Mouse (Mus musculus): ENCODE results near the gene Mtfp1. TPM values are rescaled to one million over a fixed set of nuclear protein-coding genes. Genes with fewer than 3 reads are reported as not detected.

Gene Mtfp1
- polyA plus RNA-seq, 1 experiment from 2014 or later = 14.5 TPM

- Histone ChIP-seq H3K4me2 (replicated peaks; ENCODE audit: low read depth, low read length) (no peak overlapping the region), H3K4me3 (ENCODE audit: low read depth, low read length) (no peak overlapping the region), H3K27ac (ENCODE audit: low read length) (no peak overlapping the region), H3K36me3 (ENCODE audit: control insufficient read depth, insufficient read depth, low read length) (no peaks in the 10 kb centered on the region), H3K9me3 (ENCODE audit: control insufficient read depth, low read depth, low read length) (no peaks in the 10 kb centered on the region), H3K9ac (replicated peaks; ENCODE audit: low read depth, low read length) (no peak overlapping the region), H3K4me1 (ENCODE audit: control insufficient read depth, insufficient read depth, low read length) (no peaks in the 10 kb centered on the region), H3K27me3 (ENCODE audit: control insufficient read depth, insufficient read depth, low read length) (no peaks in the 10 kb centered on the region)
- 30% methylated on average over 5 of the region's 5 CpGs for WGBS
- ATAC-seq (ENCODE audit: insufficient number of reproducible peaks, insufficient read depth, low FRiP score, low read depth) = no peak
Observed at GRCm38 (mm10) chr11:4083316-4084078, 11.7 kb downstream of the Mtfp1 start.

- Histone ChIP-seq H3K36me3 (ENCODE audit: control insufficient read depth, insufficient read depth, low read length) (no peaks in the 10 kb centered on the region), H3K9me3 (ENCODE audit: control insufficient read depth, low read depth, low read length) (no peaks in the 10 kb centered on the region), H3K27ac (ENCODE audit: low read length) (no peak overlapping the region), H3K4me3 (ENCODE audit: low read depth, low read length) (no peak overlapping the region), H3K4me1 (ENCODE audit: control insufficient read depth, insufficient read depth, low read length) (no peaks in the 10 kb centered on the region), H3K4me2 (replicated peaks; ENCODE audit: low read depth, low read length) (no peak overlapping the region), H3K27me3 (ENCODE audit: control insufficient read depth, insufficient read depth, low read length) (no peaks in the 10 kb centered on the region), H3K9ac (replicated peaks; ENCODE audit: low read depth, low read length) (no peak overlapping the region)
- no peak for ATAC-seq (ENCODE audit: insufficient number of reproducible peaks, insufficient read depth, low FRiP score, low read depth)
- 9% methylated on average over 4 of the region's 4 CpGs for WGBS
Observed at GRCm38 (mm10) chr11:4080219-4080618, 15.0 kb downstream of the Mtfp1 start.

- no peak overlapping the region for H3K9ac ChIP-seq (replicated peaks; ENCODE audit: low read depth, low read length)
- H3K27me3 ChIP-seq (ENCODE audit: control insufficient read depth, insufficient read depth, low read length) = no peaks in the 10 kb centered on the region
- H3K4me1 ChIP-seq (ENCODE audit: control insufficient read depth, insufficient read depth, low read length) = no peaks in the 10 kb centered on the region
- H3K4me3 ChIP-seq (ENCODE audit: low read depth, low read length) = no peak overlapping the region
- H3K4me2 ChIP-seq (replicated peaks; ENCODE audit: low read depth, low read length) = no peak overlapping the region
- no peaks in the 10 kb centered on the region for H3K36me3 ChIP-seq (ENCODE audit: control insufficient read depth, insufficient read depth, low read length)
- ATAC-seq (ENCODE audit: insufficient number of reproducible peaks, insufficient read depth, low FRiP score, low read depth) = no peak
- no peaks in the 10 kb centered on the region for H3K9me3 ChIP-seq (ENCODE audit: control insufficient read depth, low read depth, low read length)
- H3K27ac ChIP-seq (ENCODE audit: low read length) = no peak overlapping the region
- 83% methylated on average over 7 of the region's 7 CpGs for WGBS
Observed at GRCm38 (mm10) chr11:4078267-4078933, 16.8 kb downstream of the Mtfp1 start.

- H3K4me3 ChIP-seq (ENCODE audit: low read depth, low read length) = no peak overlapping the region
- WGBS = 13% methylated on average over 8 of the region's 8 CpGs
- no peak overlapping the region for H3K9ac ChIP-seq (replicated peaks; ENCODE audit: low read depth, low read length)
- H3K4me1 ChIP-seq (ENCODE audit: control insufficient read depth, insufficient read depth, low read length) = no peaks in the 10 kb centered on the region
- H3K27ac ChIP-seq (ENCODE audit: low read length) = no peak overlapping the region
- no peaks in the 10 kb centered on the region for H3K27me3 ChIP-seq (ENCODE audit: control insufficient read depth, insufficient read depth, low read length)
- no peak for ATAC-seq (ENCODE audit: insufficient number of reproducible peaks, insufficient read depth, low FRiP score, low read depth)
- H3K36me3 ChIP-seq (ENCODE audit: control insufficient read depth, insufficient read depth, low read length) = no peaks in the 10 kb centered on the region
- no peak overlapping the region for H3K4me2 ChIP-seq (replicated peaks; ENCODE audit: low read depth, low read length)
- H3K9me3 ChIP-seq (ENCODE audit: control insufficient read depth, low read depth, low read length) = no peaks in the 10 kb centered on the region
Observed at GRCm38 (mm10) chr11:4076633-4077032, 18.6 kb downstream of the Mtfp1 start.

GRCm38 (mm10) chr11:4069664-4070063, 25.6 kb downstream of the Mtfp1 start:
- WGBS = 73% methylated on average over 1 of the region's 1 CpGs
- ATAC-seq (ENCODE audit: insufficient number of reproducible peaks, insufficient read depth, low FRiP score, low read depth) = no peak
- Histone ChIP-seq H3K36me3 (ENCODE audit: control insufficient read depth, insufficient read depth, low read length) (no peaks in the 10 kb centered on the region), H3K4me1 (ENCODE audit: control insufficient read depth, insufficient read depth, low read length) (no peaks in the 10 kb centered on the region), H3K27ac (ENCODE audit: low read length) (no peak overlapping the region), H3K9ac (replicated peaks; ENCODE audit: low read depth, low read length) (no peak overlapping the region), H3K9me3 (ENCODE audit: control insufficient read depth, low read depth, low read length) (no peaks in the 10 kb centered on the region), H3K4me3 (ENCODE audit: low read depth, low read length) (no peak overlapping the region), H3K4me2 (replicated peaks; ENCODE audit: low read depth, low read length) (no peak overlapping the region), H3K27me3 (ENCODE audit: control insufficient read depth, insufficient read depth, low read length) (no peaks in the 10 kb centered on the region)

GRCm38 (mm10) chr11:4064627-4065122, 30.6 kb downstream of the Mtfp1 start, which contains the start of gene Sec14l3:
Sec14l3 (plus strand) TSS chr11:4064841.
- Histone ChIP-seq H3K9ac (replicated peaks; ENCODE audit: low read depth, low read length) (no peak within 1 kb of the TSS), H3K4me3 (ENCODE audit: low read depth, low read length) (no peak within 1 kb of the TSS), H3K27me3 (ENCODE audit: control insufficient read depth, insufficient read depth, low read length) (no peaks in the 10 kb centered on the region), H3K4me2 (replicated peaks; ENCODE audit: low read depth, low read length) (no peak within 1 kb of the TSS), H3K27ac (ENCODE audit: low read length) (no peak within 1 kb of the TSS), H3K36me3 (ENCODE audit: control insufficient read depth, insufficient read depth, low read length) (no peaks in the 10 kb centered on the region), H3K9me3 (ENCODE audit: control insufficient read depth, low read depth, low read length) (no peaks in the 10 kb centered on the region), H3K4me1 (ENCODE audit: control insufficient read depth, insufficient read depth, low read length) (no peaks in the 10 kb centered on the region)
- ATAC-seq (ENCODE audit: insufficient number of reproducible peaks, insufficient read depth, low FRiP score, low read depth) = no peak
- WGBS = 49% methylated on average over 5 of the region's 5 CpGs

- WGBS = 33% methylated on average over 6 of the region's 6 CpGs
- Histone ChIP-seq H3K9ac (replicated peaks; ENCODE audit: low read depth, low read length) (no peak overlapping the region), H3K27ac (ENCODE audit: low read length) (no peak overlapping the region), H3K9me3 (ENCODE audit: control insufficient read depth, low read depth, low read length) (no peaks in the 10 kb centered on the region), H3K4me2 (replicated peaks; ENCODE audit: low read depth, low read length) (no peak overlapping the region), H3K4me3 (ENCODE audit: low read depth, low read length) (no peak overlapping the region), H3K27me3 (ENCODE audit: control insufficient read depth, insufficient read depth, low read length) (no peaks in the 10 kb centered on the region), H3K4me1 (ENCODE audit: control insufficient read depth, insufficient read depth, low read length) (no peaks in the 10 kb centered on the region), H3K36me3 (ENCODE audit: control insufficient read depth, insufficient read depth, low read length) (no peaks in the 10 kb centered on the region)
- ATAC-seq (ENCODE audit: insufficient number of reproducible peaks, insufficient read depth, low FRiP score, low read depth) = no peak
Observed at GRCm38 (mm10) chr11:4062981-4063380, 32.3 kb downstream of the Mtfp1 start.

- H3K36me3 ChIP-seq (ENCODE audit: control insufficient read depth, insufficient read depth, low read length) = no peaks in the 10 kb centered on the region
- no peak overlapping the region for H3K4me2 ChIP-seq (replicated peaks; ENCODE audit: low read depth, low read length)
- no peaks in the 10 kb centered on the region for H3K9me3 ChIP-seq (ENCODE audit: control insufficient read depth, low read depth, low read length)
- H3K9ac ChIP-seq (replicated peaks; ENCODE audit: low read depth, low read length) = no peak overlapping the region
- H3K4me1 ChIP-seq (ENCODE audit: control insufficient read depth, insufficient read depth, low read length) = no peaks in the 10 kb centered on the region
- no peak overlapping the region for H3K4me3 ChIP-seq (ENCODE audit: low read depth, low read length)
- WGBS = 78% methylated on average over 4 of the region's 4 CpGs
- no peaks in the 10 kb centered on the region for H3K27me3 ChIP-seq (ENCODE audit: control insufficient read depth, insufficient read depth, low read length)
- ATAC-seq (ENCODE audit: insufficient number of reproducible peaks, insufficient read depth, low FRiP score, low read depth) = no peak
- no peak overlapping the region for H3K27ac ChIP-seq (ENCODE audit: low read length)
Observed at GRCm38 (mm10) chr11:4062523-4062922, 32.7 kb downstream of the Mtfp1 start.
